Mouse (Mus musculus) embryo, embryonic 11.5 days (tissue): ENCODE measurements at regions not wholly inside any gene's neighbourhood (a gene's known extent, or its start where the extent isn't known, plus 50 kb on each side); places are given as distances from the start of the nearest gene placed in this dataset.

Experiments used
- DNase-seq: peaks from one replicate; pipeline ENCODE4 v3.0.0-alpha.2; 2012; ENCODE audit warnings: low read depth, low spot score

- no peak for DNase-seq
These were observed 630.9 kb upstream of the Lcorl start for GRCm38 (mm10) chr5:46488140-46488942.

- peak; percentile 26 for DNase-seq
These were observed 629.4 kb upstream of the Lcorl start for GRCm38 (mm10) chr5:46486740-46487326.

- no peak for DNase-seq
These were observed 598.9 kb upstream of the Lcorl start for GRCm38 (mm10) chr5:46456356-46456755.

GRCm38 (mm10) chr5:46448274-46448673 lies 590.9 kb upstream of the Lcorl start:
- no peak for DNase-seq

DNA sequence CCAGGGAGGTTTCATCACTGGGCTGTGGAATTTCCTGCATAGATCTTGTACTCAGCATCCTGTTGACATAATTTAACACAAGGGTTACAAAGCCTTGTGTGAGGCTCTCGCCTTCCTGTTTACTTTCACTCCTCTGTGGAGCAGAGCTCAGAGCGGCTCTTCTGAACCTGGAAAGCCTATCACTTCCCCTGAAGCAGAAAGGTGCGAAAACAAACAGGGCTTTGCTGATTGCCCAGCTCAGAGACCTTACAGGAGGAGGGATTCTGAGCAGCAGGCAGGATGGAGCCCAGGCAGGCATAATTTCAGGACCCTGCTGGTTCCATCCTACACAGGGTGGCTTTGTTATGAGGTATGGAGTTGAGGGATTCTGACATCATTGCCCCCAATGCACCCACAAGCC lies 588.4 kb upstream of the Lcorl start:
- DNase-seq = no peak

DNA sequence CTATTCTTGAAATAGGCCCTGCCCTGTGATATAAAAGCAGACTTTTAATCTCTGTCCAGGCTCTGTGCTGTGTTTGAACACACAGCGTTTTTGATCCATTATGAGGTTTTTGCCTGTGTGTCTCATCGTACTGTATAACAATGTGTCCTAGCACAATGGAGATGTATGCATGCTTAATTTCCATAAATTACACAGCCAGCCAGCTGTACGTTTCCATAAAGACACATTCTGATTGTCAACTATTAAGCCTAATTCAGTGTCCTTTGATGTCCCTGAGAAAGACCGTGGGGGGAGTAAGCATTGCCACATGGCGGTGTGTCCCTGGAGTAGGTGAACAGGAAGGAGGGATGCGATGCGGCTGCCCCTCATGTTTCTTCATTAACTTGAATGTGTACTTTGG lies 587.7 kb upstream of the Lcorl start:
- no peak for DNase-seq

DNA sequence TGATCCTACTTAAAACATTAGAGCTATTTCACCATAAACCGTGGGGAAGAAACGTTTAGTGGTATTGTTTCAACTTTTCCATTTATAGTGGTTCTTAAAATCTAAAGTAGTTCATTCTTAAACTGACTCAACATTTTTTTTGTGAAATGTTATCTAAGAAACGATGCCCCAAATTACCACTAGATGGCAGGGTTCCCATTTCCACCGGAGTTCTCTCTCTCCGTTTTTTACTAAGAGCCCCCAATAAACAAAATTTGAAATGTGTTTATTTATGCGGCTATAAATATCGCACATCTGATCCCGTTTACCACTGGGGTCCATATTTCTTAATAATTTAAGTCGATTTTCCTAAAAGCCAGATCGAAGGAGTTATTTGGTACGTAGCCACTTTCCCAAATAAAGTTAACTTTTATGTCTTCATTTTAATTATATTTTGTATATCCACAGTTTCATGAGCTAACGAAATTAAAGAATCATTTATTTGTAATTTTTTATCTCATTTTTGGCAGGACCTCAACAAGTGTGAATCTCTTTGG lies 586.5 kb upstream of the Lcorl start:
- DNase-seq = no peak

- no peak for DNase-seq
These were observed 585.3 kb upstream of the Lcorl start for GRCm38 (mm10) chr5:46442600-46443248.

- no peak for DNase-seq
These were observed 584.3 kb upstream of the Lcorl start for GRCm38 (mm10) chr5:46441716-46442115.

DNA sequence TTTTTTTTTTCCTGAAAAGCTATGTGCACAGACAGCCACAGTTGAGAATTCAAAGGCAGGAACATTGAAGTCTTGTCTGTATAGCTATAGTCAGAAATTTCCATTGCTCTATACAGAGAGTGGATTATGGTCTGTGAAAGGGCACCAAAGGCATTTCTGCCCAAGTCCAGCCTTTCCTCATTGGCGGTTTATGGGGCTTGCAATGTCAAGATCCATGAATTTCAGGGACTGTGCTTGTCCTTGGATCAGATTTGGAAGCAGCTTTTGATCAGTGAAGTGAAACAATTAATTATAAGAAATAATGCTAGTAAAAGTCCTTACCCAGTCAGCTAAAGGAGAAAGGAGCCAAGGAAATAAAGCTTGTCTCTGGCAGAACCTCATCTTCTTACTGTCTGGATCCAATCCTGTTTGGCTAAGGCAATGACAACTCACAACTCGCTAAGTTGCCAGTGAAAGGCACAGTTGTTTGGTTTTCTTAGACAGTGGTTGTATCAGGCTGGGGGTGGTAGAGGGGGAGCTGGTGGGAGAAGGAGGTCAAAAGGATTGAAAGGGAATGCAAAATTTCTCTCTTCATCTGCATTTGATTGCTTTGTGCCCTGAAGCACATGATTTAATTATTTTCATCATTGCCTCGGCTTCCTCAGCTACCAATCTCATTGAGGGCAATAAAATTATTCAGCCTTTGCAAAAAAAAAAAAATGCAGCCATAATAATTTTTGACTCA lies 574.4 kb upstream of the Lcorl start:
- DNase-seq = no peak

DNA sequence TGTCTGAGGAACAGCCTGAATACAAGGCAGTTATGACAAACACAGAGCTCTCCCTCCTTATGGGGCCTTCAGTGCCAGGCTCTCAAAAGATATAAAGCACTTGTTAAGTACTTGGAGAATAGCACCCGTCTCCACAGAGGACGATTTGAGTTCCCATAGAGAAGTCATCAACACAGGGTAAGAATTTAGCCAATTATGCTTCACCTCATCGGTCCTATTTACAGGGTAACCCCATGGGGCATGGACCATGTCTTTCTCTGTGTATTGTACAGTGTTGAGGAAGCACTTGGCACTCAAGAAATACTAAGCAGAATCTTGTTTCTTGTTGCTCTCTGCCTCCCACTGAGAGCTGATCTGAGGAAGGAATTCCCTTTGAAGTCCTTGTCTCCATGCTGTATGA lies 565.3 kb upstream of the Lcorl start:
- no peak for DNase-seq

DNA sequence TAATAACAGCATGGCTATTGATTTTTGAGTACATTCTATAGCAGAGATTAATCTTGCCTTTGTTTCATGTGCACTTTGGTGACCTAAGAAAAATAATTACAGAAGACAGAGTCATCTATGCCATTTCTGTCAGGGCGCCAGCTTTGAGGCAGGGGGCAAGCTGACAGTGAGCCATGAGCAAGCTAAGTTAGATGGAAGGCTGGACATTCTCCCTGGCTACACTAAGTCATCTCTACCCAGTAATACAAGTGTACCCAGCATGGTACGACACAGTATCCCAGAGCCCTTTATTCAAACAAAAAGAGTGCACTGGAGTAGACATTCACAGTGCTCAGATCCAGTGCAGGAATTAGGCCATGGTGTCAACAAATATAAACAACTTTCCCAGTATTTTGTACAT lies 549.6 kb upstream of the Lcorl start:
- no peak for DNase-seq

- no peak for DNase-seq
These were observed 549.0 kb upstream of the Lcorl start for GRCm38 (mm10) chr5:46406404-46406803.

GRCm38 (mm10) chr5:46386591-46386990 lies 529.2 kb upstream of the Lcorl start:
- DNase-seq = no peak

DNA sequence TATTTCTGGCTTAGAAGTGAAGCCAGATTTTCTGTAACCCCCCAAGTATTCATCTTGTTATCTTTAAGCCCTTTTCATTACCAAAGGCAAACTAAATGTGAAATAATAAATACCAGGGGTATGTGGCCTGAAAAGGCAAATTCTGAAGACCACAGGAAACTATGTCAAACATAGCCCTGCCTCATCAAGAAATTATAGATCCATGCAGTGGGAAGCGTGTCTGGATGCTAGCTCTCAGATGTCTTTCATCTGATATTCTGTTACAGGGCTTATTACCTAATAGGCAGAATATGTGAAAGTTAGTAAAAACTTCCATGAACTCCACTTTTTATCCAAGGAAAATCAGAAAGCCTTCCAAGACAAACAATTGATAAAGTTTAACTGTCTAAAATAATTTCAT lies 509.9 kb upstream of the Lcorl start:
- no peak for DNase-seq

- no peak for DNase-seq
These were observed 506.2 kb upstream of the Lcorl start for GRCm38 (mm10) chr5:46363661-46364060.

DNA sequence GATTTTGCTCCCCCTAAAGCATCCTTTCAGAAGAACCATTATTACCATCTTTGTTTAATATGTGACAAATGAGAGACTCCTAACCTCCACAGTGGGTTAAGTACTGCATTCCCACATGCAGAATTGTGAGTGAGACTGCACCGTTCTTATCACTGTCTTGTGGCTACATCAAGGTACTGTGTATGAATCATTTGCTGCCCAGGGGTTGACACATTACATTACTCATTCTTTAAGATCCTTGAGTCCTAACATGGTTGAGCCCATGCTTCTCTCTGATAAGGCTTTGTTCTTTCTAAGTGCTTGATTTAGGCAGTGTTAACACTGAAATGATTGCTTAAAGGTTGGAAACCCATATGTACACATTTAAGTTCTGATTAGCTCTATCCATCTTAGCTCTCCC lies 504.2 kb upstream of the Lcorl start:
- no peak for DNase-seq

GRCm38 (mm10) chr5:46348448-46348847 lies 491.0 kb upstream of the Lcorl start:
- no peak for DNase-seq

- DNase-seq = peak; percentile 76
These were observed 490.1 kb upstream of the Lcorl start for GRCm38 (mm10) chr5:46347368-46348083.

DNA sequence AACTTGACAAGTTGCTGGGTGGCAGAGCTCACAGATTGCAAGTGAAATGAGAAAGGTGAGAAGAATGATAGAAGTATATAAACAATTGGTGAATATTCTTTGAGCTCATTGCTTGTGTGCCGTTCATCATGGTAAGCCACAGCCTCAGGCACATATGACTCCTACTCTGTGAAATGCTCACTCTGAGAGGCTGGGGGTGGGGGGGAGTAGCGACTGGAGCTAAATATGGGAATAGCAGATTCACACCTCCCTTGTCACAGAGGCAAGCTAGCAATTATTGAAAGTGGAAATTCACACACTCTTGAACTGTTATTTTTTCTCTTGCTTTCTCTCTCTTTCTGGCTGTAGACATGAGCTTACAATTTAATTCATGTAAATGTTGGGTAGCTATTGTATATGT lies 481.0 kb upstream of the Lcorl start:
- no peak for DNase-seq

GRCm38 (mm10) chr5:46330880-46331279 lies 473.5 kb upstream of the Lcorl start:
- no peak for DNase-seq
